Mouse (Mus musculus) heart, postnatal 14 days (tissue): ENCODE measurements around the gene Sft2d1. TPM values are rescaled to one million over a fixed set of nuclear protein-coding genes. Genes with fewer than 3 reads are reported as not detected.
A peak's percentile ranks its signal among the peaks of the same experiment; 100 is the strongest.

ENCODE experiments used
- DNase-seq, 2 experiments: peaks; one replicate each; pipeline ENCODE4 v3.0.0; 2021 to 2022
- intact Hi-C: fragments of 180-260 bp; cut with DNase I; formaldehyde crosslinking; loops from one replicate; pipeline ENCODE4 v1.15.1; 2025
- long read RNA-seq, 2 experiments: library from polyadenylated mRNA; stranded (forward); transcript quantifications; one replicate each; pipeline ENCODE4 v2.0.0; 2021
- total RNA-seq, 2 experiments: library from RNA; stranded (reverse); gene quantifications; 2 replicates each; pipeline ENCODE4 v1.2.3; 2021

Gene Sft2d1
- 10 to 100 TPM; 16.7 to 21.2 TPM for total RNA-seq
- long read RNA-seq, experiment 1, transcript Sft2d1-209 (8 exons, 1,049 nt), result major isoform, 41 of 42 reads
- long read RNA-seq, experiment 1, partial matches to known transcripts, result 0 of 42 reads
- long read RNA-seq, experiment 1, other reads (novel, unspliced or antisense), result 0 of 42 reads
- long read RNA-seq, experiment 2, transcript Sft2d1-209 (8 exons, 1,049 nt), result major isoform, 26 of 31 reads
- long read RNA-seq, experiment 2, partial matches to known transcripts, result 0 of 31 reads
- long read RNA-seq, experiment 2, other reads (novel, unspliced or antisense), result 4 of 31 reads

DNA sequence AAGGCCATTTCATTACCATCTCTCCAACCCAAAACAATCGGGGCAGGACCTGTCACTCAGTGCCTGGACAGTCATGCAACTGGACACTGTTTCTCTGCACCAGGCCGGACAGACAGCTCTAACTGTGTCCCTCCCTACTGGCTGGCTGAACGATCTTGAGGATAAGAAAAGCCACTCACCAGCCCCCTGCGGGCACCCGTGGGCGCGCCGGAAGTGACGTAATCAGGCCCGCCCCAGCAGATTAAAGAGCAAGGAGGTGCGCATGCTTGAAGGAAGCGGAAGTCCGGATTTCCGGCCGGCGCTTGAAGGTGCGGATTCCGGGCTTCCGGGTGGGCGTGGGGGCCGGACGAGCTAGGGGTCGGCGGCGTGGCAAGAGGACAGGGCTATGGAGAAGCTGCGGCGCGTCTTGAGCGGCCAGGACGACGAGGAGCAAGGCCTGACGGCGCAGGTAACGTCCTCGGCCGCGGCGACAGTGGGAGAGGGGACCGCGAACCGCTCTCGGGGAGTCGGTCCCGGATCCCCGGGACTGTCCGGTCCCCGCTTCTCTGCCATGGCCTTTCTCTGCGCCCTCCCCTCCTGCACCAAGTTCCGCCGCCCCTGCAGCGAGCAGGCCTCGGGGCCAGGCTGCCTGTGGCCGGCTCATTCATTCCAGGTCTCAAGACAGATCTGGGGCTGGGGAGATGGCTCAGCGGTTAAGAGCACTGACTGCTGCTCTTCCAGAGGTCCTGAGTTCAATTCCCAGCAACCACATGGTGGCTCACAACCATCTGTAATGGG lies at the start of gene Sft2d1:
Gene Sft2d1, plus strand, starts transcription at position 265 of the 777 bp plus-strand sequence.
- DNase-seq, result peak; percentile 94 to 97
- intact Hi-C loops, result loop anchor here (2.0 to 5.0 kb wide), 2 partner anchors 28 to 61 kb away; partner anchors contain the start of gene Mpc1

DNA sequence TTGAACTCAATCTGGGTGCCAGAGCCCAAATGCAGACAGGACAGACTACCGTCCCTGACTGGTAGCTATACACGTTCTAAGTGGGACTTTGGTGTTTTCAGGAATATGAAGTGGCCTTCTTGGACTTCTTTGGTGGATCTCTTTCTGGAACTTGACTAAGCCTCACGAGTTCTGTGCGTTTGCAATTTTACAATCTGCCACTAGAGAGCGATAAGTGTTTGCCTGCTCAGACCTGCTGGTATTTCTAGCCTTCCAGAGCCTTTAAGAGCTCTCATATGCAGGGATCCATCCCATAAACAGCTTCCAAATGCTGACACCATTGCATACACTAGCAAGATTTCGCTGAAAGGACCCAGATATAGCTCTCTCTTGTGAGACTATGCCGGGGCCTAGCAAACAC lies 46.3 kb upstream of the Sft2d1 start:
- peak; percentile 27 to 61 for DNase-seq
- intact Hi-C loops, result loop anchor here (1.0 to 2.0 kb wide), 2 partner anchors 36 to 108 kb away; no protein-coding TSS in a partner anchor

DNA sequence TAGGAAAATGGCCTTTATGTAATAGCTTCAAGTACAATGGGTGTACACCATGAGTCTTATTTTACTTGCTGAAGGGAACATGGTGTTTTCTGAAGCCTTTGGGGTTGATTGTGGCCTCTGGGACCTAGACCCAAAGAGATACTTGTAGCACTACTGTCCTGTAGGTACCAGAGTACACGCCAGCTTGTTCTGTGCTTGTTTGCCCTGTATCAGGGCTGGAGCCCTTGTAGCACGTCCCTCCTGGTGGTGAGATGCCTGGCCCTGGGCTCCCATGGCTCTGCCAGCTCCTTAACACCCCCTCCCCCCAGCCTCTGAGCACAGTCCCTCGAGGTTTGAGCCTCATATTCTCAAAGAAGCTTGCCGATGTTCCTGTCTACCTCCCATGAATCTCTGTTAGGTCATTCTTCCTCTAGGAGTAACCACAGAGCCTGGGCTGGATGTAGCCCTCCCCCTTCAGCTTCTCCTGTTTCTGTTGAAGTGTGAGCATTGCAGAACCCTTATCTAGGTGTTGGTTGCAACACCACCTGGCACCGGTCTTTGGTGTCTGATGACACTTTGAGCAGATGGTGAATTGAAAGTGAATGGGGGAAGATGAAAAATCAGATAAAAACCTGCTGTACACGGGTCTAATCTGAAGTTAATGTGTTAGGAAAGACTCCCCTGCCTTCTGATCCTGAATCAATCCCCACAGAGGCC lies 38.7 kb upstream of the Sft2d1 start:
- intact Hi-C loops, result no loop called here

DNA sequence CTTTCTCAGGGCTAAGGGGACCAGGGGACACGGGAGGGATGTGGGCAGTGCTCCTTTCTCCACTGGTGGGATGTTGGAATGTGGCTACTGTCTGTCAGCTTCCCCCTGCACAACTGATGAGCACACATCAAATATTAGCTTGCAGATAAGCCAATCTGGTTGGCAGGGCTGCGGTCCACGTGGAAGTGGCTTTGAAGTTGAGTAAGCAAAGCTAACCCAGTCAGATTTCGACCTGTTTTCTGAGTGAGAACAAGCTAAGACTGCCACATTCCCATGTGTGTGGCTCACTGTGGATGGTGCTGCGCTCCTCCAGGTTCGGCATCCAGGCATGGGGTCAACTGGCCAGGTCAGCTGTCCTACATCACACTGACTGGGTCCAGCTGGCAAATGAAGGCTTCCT lies 38.0 kb upstream of the Sft2d1 start:
- DNase-seq, result no peak
- intact Hi-C loops, result no loop called here

More for the DNA sequence above, 38.7 kb upstream of the Sft2d1 start:
- no peak for DNase-seq

DNA sequence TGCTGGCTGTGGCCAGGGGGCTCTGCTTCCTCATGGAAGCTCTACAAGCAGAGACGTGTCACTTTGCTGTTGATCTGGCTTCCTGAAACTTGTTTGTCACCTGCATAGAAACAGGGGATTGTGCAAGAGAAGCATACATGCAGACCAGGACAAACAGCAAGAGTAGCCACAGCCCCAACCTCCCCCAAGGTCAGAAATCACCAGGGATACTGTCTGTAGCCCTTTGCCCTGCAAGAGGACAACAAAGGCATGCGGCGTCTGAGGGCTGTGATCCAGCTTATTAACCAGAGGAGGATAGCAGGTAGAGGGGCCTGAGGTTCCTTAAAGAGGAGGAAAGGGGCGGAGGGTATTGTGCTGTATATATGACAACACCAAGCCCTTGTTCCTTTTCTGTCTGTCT lies 34.8 kb upstream of the Sft2d1 start:
- intact Hi-C loops, result loop anchor here (5.0 kb wide), 1 partner anchor 91 kb away; no protein-coding TSS in a partner anchor
- no peak for DNase-seq

DNA sequence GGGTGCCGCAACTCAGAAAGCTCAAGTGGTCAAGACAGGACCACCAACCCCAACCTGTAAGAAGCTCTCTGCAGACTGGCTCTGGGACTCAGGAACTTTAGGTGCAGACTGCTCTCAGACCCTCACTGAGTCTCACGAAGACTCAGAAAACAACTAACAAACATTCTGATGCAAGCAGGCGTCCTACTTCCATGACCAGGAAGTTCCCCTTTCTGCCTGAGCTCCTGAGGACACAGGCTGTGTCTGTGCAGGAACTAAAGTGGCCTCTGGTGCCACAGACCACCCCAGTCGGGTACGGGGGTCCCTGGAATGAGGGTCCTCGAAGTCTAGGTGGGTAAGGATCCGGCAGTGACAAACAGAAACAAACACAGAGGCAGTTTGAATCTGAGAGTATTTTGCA lies 34.2 kb upstream of the Sft2d1 start:
- DNase-seq, result no peak
- intact Hi-C loops, result loop anchor here (5.0 kb wide), 1 partner anchor 91 kb away; no protein-coding TSS in a partner anchor

DNA sequence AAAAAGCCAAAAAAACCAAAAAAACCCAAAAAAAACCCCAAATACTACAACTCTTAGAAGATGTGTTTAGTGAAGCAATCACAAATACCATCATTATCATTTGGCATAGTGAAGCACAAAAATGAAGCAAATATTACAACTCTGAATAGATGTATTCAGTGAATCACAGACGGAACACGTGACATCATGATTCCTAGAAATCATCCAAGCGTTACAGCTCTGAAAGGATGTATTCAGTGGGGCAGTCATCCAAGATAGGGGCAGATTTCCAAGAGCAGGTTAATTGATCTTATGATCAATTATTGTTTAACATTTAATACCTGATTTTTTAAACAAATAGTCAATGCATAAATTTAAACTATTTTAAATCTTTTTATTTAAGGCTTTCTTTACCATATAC lies 33.6 kb upstream of the Sft2d1 start:
- DNase-seq, result no peak
- intact Hi-C loops, result loop anchor here (5.0 kb wide), 1 partner anchor 90 kb away; no protein-coding TSS in a partner anchor

DNA sequence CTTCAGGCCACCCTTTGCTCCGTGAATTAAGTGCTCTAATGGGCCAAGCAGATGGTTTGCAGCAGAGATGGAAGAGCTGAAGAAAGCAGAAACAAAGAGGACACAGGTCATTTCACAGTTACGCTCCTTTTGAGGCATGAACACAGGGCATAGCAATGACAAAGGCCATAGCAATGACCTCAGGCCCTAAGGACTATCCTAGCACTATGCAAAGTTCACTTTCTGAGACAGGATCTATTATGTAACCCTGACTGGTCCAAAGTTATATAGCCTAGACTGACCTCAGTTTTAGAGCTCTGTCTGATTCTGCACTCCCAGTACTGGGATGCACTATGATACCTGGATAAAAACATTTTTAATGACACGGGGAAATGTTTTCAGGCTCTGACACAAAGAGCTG lies 32.5 kb upstream of the Sft2d1 start:
- intact Hi-C loops, result loop anchor here (5.0 kb wide), 1 partner anchor 89 kb away; no protein-coding TSS in a partner anchor
- no peak for DNase-seq

DNA sequence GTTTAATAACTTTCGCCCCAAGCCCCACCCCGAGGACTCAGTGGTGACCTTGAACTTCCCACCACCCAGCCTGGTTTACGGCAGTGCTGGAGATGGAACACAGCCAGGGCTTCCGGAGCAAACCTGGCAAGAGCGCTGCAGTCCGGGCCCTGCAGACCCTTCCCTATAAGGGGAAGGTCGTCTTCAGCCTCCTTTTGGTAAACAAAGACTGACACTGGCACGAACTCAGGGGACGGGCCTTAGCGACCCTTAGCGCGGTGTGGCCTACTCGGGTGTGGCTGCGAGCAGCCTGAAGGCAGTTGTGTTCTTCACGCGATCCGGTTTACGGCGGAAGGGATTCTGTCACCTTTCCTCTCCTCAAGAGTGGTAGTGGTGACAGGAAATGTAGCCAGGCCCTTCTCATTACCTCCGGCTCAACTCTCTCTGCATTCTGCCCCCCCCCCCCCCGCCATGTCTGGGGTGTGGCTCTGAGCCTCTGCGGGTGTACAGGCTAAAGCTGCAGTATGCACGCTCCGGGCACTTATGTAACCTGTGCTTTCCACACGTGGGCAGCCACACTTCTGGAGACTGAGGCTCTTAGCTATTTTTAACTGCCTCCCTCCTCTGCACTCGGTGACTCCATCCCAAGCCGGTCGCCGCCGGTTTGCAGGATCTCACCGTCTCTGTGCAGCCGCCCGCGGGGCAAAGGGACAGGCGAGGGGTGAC lies 27.9 kb upstream of the Sft2d1 start, which contains the start of gene Mpc1:
Gene Mpc1, plus strand, starts transcription at position 84 of the 705 bp plus-strand sequence.
- DNase-seq, result peak; percentile 66 to 81
- intact Hi-C loops, result loop anchor here (2.0 kb wide), 1 partner anchor 28 kb away; the partner anchor contains the start of gene Sft2d1

DNA sequence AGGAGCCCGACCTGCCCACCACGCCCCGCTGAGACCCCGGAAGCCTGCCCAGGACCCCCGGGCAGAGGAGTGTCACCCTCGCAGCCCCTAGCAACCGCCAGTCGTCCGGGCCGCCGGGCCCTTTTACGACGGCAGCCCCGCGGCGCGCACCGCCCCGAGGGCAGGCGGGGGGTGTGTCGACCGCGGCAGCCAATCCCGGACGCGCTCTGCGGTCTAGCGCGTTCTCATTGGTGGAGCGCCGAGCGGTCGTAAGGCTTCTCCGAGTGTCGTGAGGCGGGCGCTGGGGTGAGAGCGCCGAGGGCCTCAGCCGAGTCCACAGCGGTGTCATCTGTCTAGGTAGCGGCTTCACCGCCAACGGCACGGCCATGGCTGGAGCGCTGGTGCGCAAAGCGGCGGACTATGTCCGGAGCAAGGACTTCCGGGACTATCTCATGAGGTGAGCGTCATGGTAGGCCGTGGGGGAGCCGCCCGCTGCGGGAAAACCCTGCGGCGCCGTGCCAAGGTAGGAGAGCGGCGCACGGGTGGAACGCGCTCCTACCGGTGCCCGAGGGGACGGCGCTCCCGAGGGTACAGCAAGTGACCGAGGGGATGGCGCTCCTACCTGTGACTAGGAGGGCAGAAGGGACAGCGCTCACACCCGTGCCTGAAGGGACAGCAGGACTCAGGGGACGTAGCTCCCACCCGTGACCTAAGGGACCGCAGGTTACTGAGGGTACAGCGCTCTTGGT lies 27.2 kb upstream of the Sft2d1 start:
- intact Hi-C loops, result loop anchor here (2.0 kb wide), 2 partner anchors 21 to 27 kb away; partner anchors contain the start of gene Sft2d1
- peak; percentile 96 for DNase-seq

DNA sequence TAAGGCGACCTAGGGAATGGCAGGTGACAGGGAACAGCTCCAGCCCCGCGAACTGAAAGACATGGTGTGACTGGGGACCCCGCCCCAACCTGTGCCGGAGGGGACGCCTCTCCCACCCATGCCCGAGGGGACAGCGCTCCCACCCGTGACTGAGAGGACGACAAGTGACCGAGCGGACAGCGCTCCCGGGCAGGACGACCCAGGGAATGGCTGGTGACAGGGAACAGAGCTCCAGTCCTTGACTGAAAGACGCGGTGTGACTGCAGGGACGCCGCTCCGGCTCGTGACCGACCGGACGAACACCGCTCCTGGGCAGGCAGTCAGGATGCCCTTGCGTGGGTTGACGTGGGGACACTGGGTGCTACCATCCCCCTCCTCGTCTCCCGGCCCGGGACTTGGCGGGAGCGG lies 26.6 kb upstream of the Sft2d1 start:
- DNase-seq, result peak; percentile 51 to 60
- intact Hi-C loops, result loop anchor here (2.0 kb wide), 1 partner anchor 21 kb away; no protein-coding TSS in a partner anchor

DNA sequence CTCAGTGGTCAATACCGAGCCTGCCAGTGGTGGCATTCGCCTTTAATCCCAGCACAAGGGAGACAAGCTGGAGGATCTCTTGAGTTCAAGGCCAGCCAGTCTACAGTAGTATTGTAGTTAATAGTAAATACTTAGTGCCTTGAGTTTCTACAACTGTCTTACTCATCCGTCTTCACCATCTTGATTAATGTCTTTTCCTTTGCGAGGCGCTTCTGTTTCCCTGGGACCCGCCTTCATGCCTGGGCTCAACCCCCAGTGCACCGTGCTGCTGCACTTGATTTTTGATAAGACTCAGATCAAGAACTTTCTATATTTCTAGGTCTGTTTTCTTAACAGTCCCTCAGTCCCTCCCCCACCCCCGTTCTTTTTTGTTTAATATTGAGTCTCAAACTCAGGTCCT lies 25.8 kb upstream of the Sft2d1 start:
- no peak for DNase-seq
- intact Hi-C loops, result loop anchor here (2.0 kb wide), 1 partner anchor 20 kb away; no protein-coding TSS in a partner anchor

DNA sequence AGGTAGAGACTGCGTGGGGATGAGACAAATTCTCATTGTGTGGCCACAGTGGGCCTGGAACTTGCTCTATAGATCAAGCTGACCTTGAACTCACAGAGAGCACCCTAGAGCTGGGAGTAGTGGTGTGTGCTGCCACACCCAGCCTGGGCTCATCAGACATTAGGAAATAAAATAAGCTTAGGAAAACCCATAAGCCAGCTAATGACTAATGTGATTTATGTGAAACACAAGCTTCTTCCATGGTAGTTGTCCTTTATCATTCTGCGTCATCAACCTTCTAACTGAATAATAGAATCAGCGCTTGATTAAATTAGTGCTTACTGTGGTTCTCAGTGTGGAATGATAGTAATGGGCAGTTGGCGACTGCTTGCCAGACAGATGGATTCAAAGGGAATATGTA lies 23.9 kb upstream of the Sft2d1 start:
- intact Hi-C loops, result no loop called here
- no peak for DNase-seq

DNA sequence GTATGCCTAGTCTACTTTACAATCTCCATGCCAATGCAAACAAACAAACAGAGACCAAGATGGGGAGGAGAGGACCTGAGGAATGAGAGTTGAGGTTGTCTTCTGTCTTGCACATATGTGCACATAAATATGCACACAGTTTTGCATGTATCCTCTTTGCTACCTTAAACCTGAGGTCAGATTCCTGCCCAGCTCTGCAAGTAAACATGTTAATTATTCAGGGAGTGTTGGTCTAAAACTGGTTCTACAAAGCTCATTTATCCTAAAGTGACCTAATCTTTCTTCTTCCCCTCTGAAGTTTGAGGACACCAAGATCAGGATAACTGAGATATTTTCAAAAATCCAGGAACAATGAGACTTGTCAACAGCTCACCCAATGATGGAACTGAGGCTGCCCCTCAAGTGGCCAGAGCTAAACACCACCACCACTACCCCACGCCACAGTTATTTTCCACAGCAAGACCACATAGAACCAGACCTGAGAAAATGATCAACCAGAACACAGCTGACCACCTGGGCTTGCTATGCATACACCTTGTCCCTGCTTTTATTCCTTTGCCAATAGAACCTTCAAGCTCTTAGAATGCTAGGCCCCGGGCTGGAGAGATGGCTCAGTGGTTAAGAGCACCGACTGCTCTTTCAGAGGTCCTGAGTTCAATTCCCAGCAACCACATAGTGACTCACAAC lies 20.8 kb upstream of the Sft2d1 start:
- intact Hi-C loops, result no loop called here

DNA sequence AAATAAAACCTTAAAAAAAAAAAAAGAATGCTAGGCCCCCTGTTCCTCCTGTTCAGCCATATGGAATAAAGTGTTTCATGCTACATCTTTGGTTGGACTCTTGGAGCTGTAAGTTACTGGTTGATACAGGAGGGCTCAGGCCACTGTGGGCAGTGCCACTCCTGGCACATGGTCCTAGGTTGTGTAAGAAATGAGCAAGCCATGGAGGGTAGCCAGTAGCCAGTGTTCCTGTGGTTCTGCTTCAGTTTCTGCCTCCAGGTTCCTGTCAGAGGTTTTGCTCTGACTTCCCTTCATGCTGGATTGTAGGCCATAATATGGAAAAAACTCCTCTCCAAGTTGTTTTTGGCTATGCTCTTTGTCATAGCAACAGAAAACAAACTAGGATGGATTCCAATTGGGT lies 20.2 kb upstream of the Sft2d1 start:
- DNase-seq, result no peak
- intact Hi-C loops, result no loop called here

More for the DNA sequence above, 20.8 kb upstream of the Sft2d1 start:
- no peak for DNase-seq

DNA sequence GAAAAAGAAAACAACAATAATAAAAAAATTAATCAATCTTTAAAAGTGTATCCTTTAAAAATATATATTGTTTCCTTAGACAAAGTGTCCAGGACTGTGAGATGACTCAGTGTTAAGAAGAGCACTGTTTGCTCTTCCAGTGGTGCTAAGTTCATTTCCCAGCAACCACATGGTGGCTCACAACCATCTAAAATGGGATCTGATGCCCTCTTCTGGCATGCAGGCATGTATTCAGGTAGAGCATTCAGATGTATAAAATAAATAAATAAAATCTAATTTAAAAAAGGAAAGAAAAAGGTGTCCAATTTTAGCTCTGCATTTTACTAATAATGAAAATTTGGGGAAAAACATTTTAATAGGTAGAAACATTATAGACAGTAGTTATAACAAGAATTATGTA lies 15.1 kb upstream of the Sft2d1 start:
- intact Hi-C loops, result no loop called here
- DNase-seq, result no peak

DNA sequence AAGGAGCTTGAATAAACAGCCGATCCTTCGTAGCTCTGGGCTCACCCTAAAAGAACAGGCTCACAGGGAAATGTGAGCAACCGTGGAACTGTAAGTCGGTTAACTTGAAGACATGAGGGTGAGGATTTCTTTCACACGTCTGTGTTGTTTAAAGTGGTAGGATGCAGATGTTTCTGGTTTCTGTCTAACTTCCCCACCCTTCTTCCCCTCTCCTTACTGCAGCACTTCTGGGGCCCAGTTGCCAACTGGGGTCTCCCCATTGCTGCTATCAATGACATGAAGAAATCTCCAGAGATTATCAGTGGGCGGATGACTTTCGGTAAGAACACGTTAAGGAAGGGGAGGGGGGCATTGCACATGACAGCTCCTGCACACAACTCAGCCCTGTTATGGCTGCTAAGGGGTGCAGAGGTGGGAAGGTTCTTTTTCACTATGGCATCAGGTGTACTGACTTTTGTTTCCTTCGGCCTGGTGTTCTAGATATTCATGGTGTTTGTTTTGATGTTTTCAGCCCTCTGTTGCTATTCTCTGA lies 14.5 kb upstream of the Sft2d1 start:
- DNase-seq, result no peak
- intact Hi-C loops, result no loop called here

DNA sequence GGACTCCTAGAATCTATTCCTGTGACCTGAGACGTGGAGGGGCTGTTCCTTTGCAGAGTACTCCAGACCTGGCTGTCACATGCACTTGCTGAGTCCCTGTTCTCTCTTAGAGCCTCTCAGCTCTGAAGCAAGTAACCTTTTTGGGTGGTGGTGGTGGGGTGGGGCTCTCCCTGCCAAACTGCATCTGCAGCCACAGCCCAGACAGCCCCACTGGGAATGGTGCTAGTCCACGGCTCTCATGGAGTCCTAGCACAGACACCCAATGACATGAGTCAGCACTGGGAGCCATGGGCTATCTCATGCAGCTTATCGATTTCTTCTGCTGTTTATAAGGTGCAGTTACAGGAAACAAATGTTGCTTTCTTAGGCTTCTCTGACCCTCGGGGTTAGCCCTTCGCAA lies 13.2 kb upstream of the Sft2d1 start:
- intact Hi-C loops, result no loop called here
- no peak for DNase-seq
